Mouse (Mus musculus) cerebellum, adult 2 months (tissue): ENCODE data around the gene Slfn14.

Experiments
- CTCF ChIP-seq: fragments of 200-500 bp; IDR thresholded peaks from 2 replicates; pipeline ENCODE4 v1.5.1; 2011; ENCODE audit warnings: low read depth, mild to moderate bottlenecking, control low read depth, low read length, moderate library complexity, borderline replicate concordance; ENCODE audit not compliant: insufficient read depth
- POLR2A ChIP-seq: fragments of 200-500 bp; IDR thresholded peaks from 2 replicates; pipeline ENCODE4 v1.6.1; 2011; ENCODE audit warnings: low read length, control low read depth, borderline replicate concordance; ENCODE audit not compliant: insufficient read depth

DNA sequence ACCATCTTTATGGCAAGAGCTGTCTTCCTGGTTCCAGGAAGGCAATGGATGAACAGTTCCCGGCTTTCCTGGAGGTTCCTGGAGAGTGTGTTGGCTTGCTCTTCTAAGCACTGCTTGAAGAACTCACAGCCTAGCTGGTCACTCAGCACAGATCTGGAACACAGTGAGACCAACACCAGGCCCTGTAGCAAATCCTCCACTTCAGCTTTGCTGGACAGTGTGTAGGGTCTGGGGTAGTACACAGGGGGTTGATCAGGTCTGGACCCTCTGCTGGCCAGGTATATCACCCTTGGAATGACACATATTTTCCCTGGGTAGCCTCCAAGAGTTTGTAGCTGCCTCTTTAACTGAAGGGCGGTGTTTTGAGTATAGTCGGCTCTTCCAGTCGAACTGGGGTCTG is 7.5 kb downstream of the Slfn14 start:
- TF ChIP-seq CTCF (no peak), POLR2A (no peak)
